Mouse (Mus musculus): ENCODE measurements around the gene Tex44.

Tex44 gene

GRCm38 (mm10) chr1:86423879-86424278 lies 2.2 kb upstream of the Tex44 start:
- no peak for DNase-seq (ENCODE audit: low spot score in 2 of 2)

- no peak for DNase-seq (ENCODE audit: low spot score in 2 of 2)
These were observed 1.8 kb upstream of the Tex44 start for GRCm38 (mm10) chr1:86424336-86424735.

- DNase-seq (ENCODE audit: low spot score in 2 of 2), result no peak
These were observed 1.1 kb upstream of the Tex44 start for GRCm38 (mm10) chr1:86424835-86425547.

- DNase-seq (ENCODE audit: low spot score in 2 of 2), result peak; percentile 88 to 91
These were observed 3.9 kb downstream of the Tex44 start for GRCm38 (mm10) chr1:86430056-86430455.

- no peak for DNase-seq (ENCODE audit: low spot score in 2 of 2)
These were observed 6.6 kb downstream of the Tex44 start for GRCm38 (mm10) chr1:86432778-86433177.

- DNase-seq (ENCODE audit: low spot score in 2 of 2), result no peak
These were observed 7.2 kb downstream of the Tex44 start for GRCm38 (mm10) chr1:86433359-86433758.

GRCm38 (mm10) chr1:86434001-86434400 lies 7.9 kb downstream of the Tex44 start:
- peak in 1 of 2 experiments; percentile 83 for DNase-seq (ENCODE audit: low spot score in 2 of 2)

- peak; percentile 99 to 100 for DNase-seq (ENCODE audit: low spot score in 2 of 2)
These were observed 8.5 kb downstream of the Tex44 start for GRCm38 (mm10) chr1:86434439-86435201.

GRCm38 (mm10) chr1:86435302-86435821 lies 9.2 kb downstream of the Tex44 start:
- peak; percentile 78 to 86 for DNase-seq (ENCODE audit: low spot score in 2 of 2)

GRCm38 (mm10) chr1:86437219-86438013 lies 11.3 kb downstream of the Tex44 start:
- DNase-seq (ENCODE audit: low spot score in 2 of 2), result peak in 1 of 2 experiments; percentile 20

GRCm38 (mm10) chr1:86438014-86438319 lies 11.8 kb downstream of the Tex44 start:
- DNase-seq (ENCODE audit: low spot score in 2 of 2), result no peak

GRCm38 (mm10) chr1:86438501-86438900 lies 12.4 kb downstream of the Tex44 start:
- DNase-seq (ENCODE audit: low spot score in 2 of 2), result peak in 1 of 2 experiments; percentile 62

GRCm38 (mm10) chr1:86439487-86440170 lies 13.5 kb downstream of the Tex44 start:
- DNase-seq (ENCODE audit: low spot score in 2 of 2), result no peak

GRCm38 (mm10) chr1:86440171-86440886 lies 14.2 kb downstream of the Tex44 start:
- DNase-seq (ENCODE audit: low spot score in 2 of 2), result peak; percentile 95 to 96

- DNase-seq (ENCODE audit: low spot score in 2 of 2), result peak; percentile 76 to 82
These were observed 15.0 kb downstream of the Tex44 start for GRCm38 (mm10) chr1:86440887-86441723.

GRCm38 (mm10) chr1:86441724-86441979 lies 15.5 kb downstream of the Tex44 start:
- DNase-seq (ENCODE audit: low spot score in 2 of 2), result no peak

GRCm38 (mm10) chr1:86441980-86442831 lies 16.1 kb downstream of the Tex44 start:
- peak; percentile 89 to 91 for DNase-seq (ENCODE audit: low spot score in 2 of 2)

GRCm38 (mm10) chr1:86442832-86443231 lies 16.7 kb downstream of the Tex44 start:
- DNase-seq (ENCODE audit: low spot score in 2 of 2), result peak; percentile 47 to 58
